Mouse (Mus musculus): ENCODE data around the gene Kif21a. TPM values are rescaled to one million over a fixed set of nuclear protein-coding genes. Genes with fewer than 3 reads are reported as not detected.

The Kif21a gene
- total and polyA plus RNA-seq, 2 experiments from 2014 or later, result 33.2 to 64.9 TPM

GRCm38 (mm10) chr15:91047627-91048026, 2.1 kb downstream of the Kif21a start:
- Histone ChIP-seq H3K27me3 (ENCODE audit: insufficient read depth, low read length) (no peaks in the 10 kb centered on the region), H3K9ac (replicated peaks; ENCODE audit: low read length, poor library complexity, severe bottlenecking) (0 out of 2 replicates have a peak overlapping the region, but pooled peaks have one; percentile 14), H3K4me3 (ENCODE audit: low read depth, low read length) (peak overlapping the region; percentile 96), H3K36me3 (ENCODE audit: insufficient read depth, low read length) (no peaks in the 10 kb centered on the region), H3K9me3 (ENCODE audit: low read length) (no peaks in the 10 kb centered on the region), H3K4me1 (ENCODE audit: insufficient read depth, low read length) (0 out of 2 replicates have a peak, but pooled peaks cover 6% of the 10 kb centered on the region), H3K27ac (ENCODE audit: low read depth, low read length) (no peak overlapping the region), H3K4me2 (ENCODE audit: low read depth, low read length, poor library complexity, severe bottlenecking) (peak overlapping the region; percentile 74)
- ATAC-seq (ENCODE audit: low FRiP score) (no peak), DNase-seq (ENCODE audit: low spot score) (peak; percentile 51)
- TF ChIP-seq CTCF (IDR thresholded peaks at IDR 0.05), result peak; percentile 57
- 28% methylated on average over 11 of the region's 11 CpGs for whole genome bisulfite sequencing

- Histone ChIP-seq H3K27ac (ENCODE audit: low read depth, low read length) (no peak overlapping the region), H3K27me3 (ENCODE audit: insufficient read depth, low read length) (no peaks in the 10 kb centered on the region), H3K4me3 (ENCODE audit: low read depth, low read length) (no peak overlapping the region), H3K4me2 (ENCODE audit: low read depth, low read length, poor library complexity, severe bottlenecking) (peak overlapping the region; percentile 74; the same call in 1 of the 2 replicates), H3K9me3 (ENCODE audit: low read length) (no peaks in the 10 kb centered on the region), H3K9ac (replicated peaks; ENCODE audit: low read length, poor library complexity, severe bottlenecking) (no peak overlapping the region), H3K36me3 (ENCODE audit: insufficient read depth, low read length) (no peaks in the 10 kb centered on the region), H3K4me1 (ENCODE audit: insufficient read depth, low read length) (0 out of 2 replicates have a peak, but pooled peaks cover 6% of the 10 kb centered on the region)
- no peak for ATAC-seq (ENCODE audit: low FRiP score)
- WGBS, result 63% methylated on average over 8 of the region's 8 CpGs
- DNase-seq (ENCODE audit: low spot score), result peak; percentile 42
- TF ChIP-seq CTCF (IDR thresholded peaks at IDR 0.05), result no peak
These were observed 3.2 kb downstream of the Kif21a start for GRCm38 (mm10) chr15:91046506-91046905.

GRCm38 (mm10) chr15:91043263-91043662, 6.5 kb downstream of the Kif21a start:
- Histone ChIP-seq H3K9ac (replicated peaks; ENCODE audit: low read length, poor library complexity, severe bottlenecking) (no peak overlapping the region), H3K4me3 (ENCODE audit: low read depth, low read length) (no peak overlapping the region), H3K9me3 (ENCODE audit: low read length) (no peaks in the 10 kb centered on the region), H3K27me3 (ENCODE audit: insufficient read depth, low read length) (no peaks in the 10 kb centered on the region), H3K4me2 (ENCODE audit: low read depth, low read length, poor library complexity, severe bottlenecking) (no peak overlapping the region), H3K36me3 (ENCODE audit: insufficient read depth, low read length) (no peaks in the 10 kb centered on the region), H3K27ac (ENCODE audit: low read depth, low read length) (no peak overlapping the region), H3K4me1 (ENCODE audit: insufficient read depth, low read length) (0 out of 2 replicates have a peak, but pooled peaks cover 2% of the 10 kb centered on the region)
- TF ChIP-seq CTCF (IDR thresholded peaks at IDR 0.05), result no peak
- DNase-seq (ENCODE audit: low spot score), result no peak
- WGBS, result 94% methylated on average over 4 of the region's 4 CpGs
- no peak for ATAC-seq (ENCODE audit: low FRiP score)

- no peak for TF ChIP-seq CTCF (IDR thresholded peaks at IDR 0.05)
- H3K9me3 ChIP-seq (ENCODE audit: low read length), result no peaks in the 10 kb centered on the region
- 56% methylated on average over 5 of the region's 5 CpGs for WGBS
- no peak overlapping the region for H3K4me2 ChIP-seq (ENCODE audit: low read depth, low read length, poor library complexity, severe bottlenecking)
- H3K9ac ChIP-seq (replicated peaks; ENCODE audit: low read length, poor library complexity, severe bottlenecking), result no peak overlapping the region
- no peaks in the 10 kb centered on the region for H3K36me3 ChIP-seq (ENCODE audit: insufficient read depth, low read length)
- no peaks in the 10 kb centered on the region for H3K4me1 ChIP-seq (ENCODE audit: insufficient read depth, low read length)
- DNase-seq (ENCODE audit: low spot score), result no peak
- H3K4me3 ChIP-seq (ENCODE audit: low read depth, low read length), result no peak overlapping the region
- no peak for ATAC-seq (ENCODE audit: low FRiP score)
- H3K27me3 ChIP-seq (ENCODE audit: insufficient read depth, low read length), result no peaks in the 10 kb centered on the region
- no peak overlapping the region for H3K27ac ChIP-seq (ENCODE audit: low read depth, low read length)
These were observed 10.9 kb downstream of the Kif21a start for GRCm38 (mm10) chr15:91038860-91039259.

- ATAC-seq (ENCODE audit: low FRiP score) (no peak), DNase-seq (ENCODE audit: low spot score) (no peak)
- no peaks in the 10 kb centered on the region for H3K9me3 ChIP-seq (ENCODE audit: low read length)
- no peaks in the 10 kb centered on the region for H3K27me3 ChIP-seq (ENCODE audit: insufficient read depth, low read length)
- H3K4me2 ChIP-seq (ENCODE audit: low read depth, low read length, poor library complexity, severe bottlenecking), result no peak overlapping the region
- no peaks in the 10 kb centered on the region for H3K4me1 ChIP-seq (ENCODE audit: insufficient read depth, low read length)
- no peak overlapping the region for H3K4me3 ChIP-seq (ENCODE audit: low read depth, low read length)
- H3K36me3 ChIP-seq (ENCODE audit: insufficient read depth, low read length), result no peaks in the 10 kb centered on the region
- TF ChIP-seq CTCF (IDR thresholded peaks at IDR 0.05), result no peak
- no peak overlapping the region for H3K27ac ChIP-seq (ENCODE audit: low read depth, low read length)
- WGBS, result 48% methylated on average over 4 of the region's 4 CpGs
- H3K9ac ChIP-seq (replicated peaks; ENCODE audit: low read length, poor library complexity, severe bottlenecking), result no peak overlapping the region
These were observed 15.7 kb downstream of the Kif21a start for GRCm38 (mm10) chr15:91034090-91034489.

GRCm38 (mm10) chr15:91033529-91033928, 16.2 kb downstream of the Kif21a start:
- H3K27ac ChIP-seq (ENCODE audit: low read depth, low read length), result no peak overlapping the region
- 71% methylated on average over 6 of the region's 6 CpGs for whole genome bisulfite sequencing
- H3K4me2 ChIP-seq (ENCODE audit: low read depth, low read length, poor library complexity, severe bottlenecking), result no peak overlapping the region
- H3K9me3 ChIP-seq (ENCODE audit: low read length), result no peaks in the 10 kb centered on the region
- no peaks in the 10 kb centered on the region for H3K27me3 ChIP-seq (ENCODE audit: insufficient read depth, low read length)
- no peak overlapping the region for H3K9ac ChIP-seq (replicated peaks; ENCODE audit: low read length, poor library complexity, severe bottlenecking)
- ATAC-seq (ENCODE audit: low FRiP score), result no peak
- TF ChIP-seq CTCF (IDR thresholded peaks at IDR 0.05), result no peak
- DNase-seq (ENCODE audit: low spot score), result no peak
- no peaks in the 10 kb centered on the region for H3K4me1 ChIP-seq (ENCODE audit: insufficient read depth, low read length)
- no peaks in the 10 kb centered on the region for H3K36me3 ChIP-seq (ENCODE audit: insufficient read depth, low read length)
- no peak overlapping the region for H3K4me3 ChIP-seq (ENCODE audit: low read depth, low read length)
